Mouse (Mus musculus): ENCODE measurements at regions not wholly inside any gene's neighbourhood (a gene's known extent, or its start where the extent isn't known, plus 50 kb on each side); places are given as distances from the start of the nearest gene placed in this dataset.

- DNase-seq (ENCODE audit: low spot score), result no peak
These were observed 179.1 kb upstream of the Nckap5 start for GRCm38 (mm10) chr1:127009699-127010098.

GRCm38 (mm10) chr1:127001700-127002099 lies 171.1 kb upstream of the Nckap5 start:
- DNase-seq (ENCODE audit: low spot score), result no peak

GRCm38 (mm10) chr1:126993061-126993640 lies 162.6 kb upstream of the Nckap5 start:
- DNase-seq (ENCODE audit: low spot score), result no peak

GRCm38 (mm10) chr1:126992441-126992840 lies 161.8 kb upstream of the Nckap5 start:
- no peak for DNase-seq (ENCODE audit: low spot score)

GRCm38 (mm10) chr1:126982805-126983204 lies 152.2 kb upstream of the Nckap5 start:
- no peak for DNase-seq (ENCODE audit: low spot score)

- no peak for DNase-seq (ENCODE audit: low spot score)
These were observed 149.7 kb upstream of the Nckap5 start for GRCm38 (mm10) chr1:126980311-126980710.

- DNase-seq (ENCODE audit: low spot score), result no peak
These were observed 143.3 kb upstream of the Nckap5 start for GRCm38 (mm10) chr1:126973871-126974270.

- no peak for DNase-seq (ENCODE audit: low spot score)
These were observed 141.3 kb upstream of the Nckap5 start for GRCm38 (mm10) chr1:126971777-126972421.

- DNase-seq (ENCODE audit: low spot score), result no peak
These were observed 140.5 kb upstream of the Nckap5 start for GRCm38 (mm10) chr1:126971118-126971517.

GRCm38 (mm10) chr1:126966394-126966793 lies 135.8 kb upstream of the Nckap5 start:
- DNase-seq (ENCODE audit: low spot score), result no peak

- DNase-seq (ENCODE audit: low spot score), result no peak
These were observed 125.5 kb upstream of the Nckap5 start for GRCm38 (mm10) chr1:126955839-126956720.

- no peak for DNase-seq (ENCODE audit: low spot score)
These were observed 117.3 kb upstream of the Nckap5 start for GRCm38 (mm10) chr1:126947860-126948259.

GRCm38 (mm10) chr1:126932658-126933057 lies 102.1 kb upstream of the Nckap5 start:
- DNase-seq (ENCODE audit: low spot score), result no peak

- peak; percentile 16 for DNase-seq (ENCODE audit: low spot score)
These were observed 101.2 kb upstream of the Nckap5 start for GRCm38 (mm10) chr1:126931754-126932153.

- DNase-seq (ENCODE audit: low spot score), result no peak
These were observed 100.5 kb upstream of the Nckap5 start for GRCm38 (mm10) chr1:126931093-126931492.

GRCm38 (mm10) chr1:126930611-126931010 lies 100.0 kb upstream of the Nckap5 start:
- DNase-seq (ENCODE audit: low spot score), result no peak

GRCm38 (mm10) chr1:126929666-126930065 lies 99.1 kb upstream of the Nckap5 start:
- no peak for DNase-seq (ENCODE audit: low spot score)

- DNase-seq (ENCODE audit: low spot score), result no peak
These were observed 97.6 kb upstream of the Nckap5 start for GRCm38 (mm10) chr1:126928186-126928585.

GRCm38 (mm10) chr1:126925150-126926035 lies 94.8 kb upstream of the Nckap5 start:
- DNase-seq (ENCODE audit: low spot score), result no peak

- no peak for DNase-seq (ENCODE audit: low spot score)
These were observed 93.4 kb upstream of the Nckap5 start for GRCm38 (mm10) chr1:126923981-126924380.

GRCm38 (mm10) chr1:126922231-126922630 lies 91.6 kb upstream of the Nckap5 start:
- no peak for DNase-seq (ENCODE audit: low spot score)

- DNase-seq (ENCODE audit: low spot score), result no peak
These were observed 88.3 kb upstream of the Nckap5 start for GRCm38 (mm10) chr1:126918876-126919275.
